Mouse (Mus musculus) CH12.LX (cell line): Measurements from ENCODE around the gene Adipor2. TPM values are rescaled to one million over a fixed set of nuclear protein-coding genes. Genes with fewer than 3 reads are reported as not detected.
A peak's percentile ranks its signal among the peaks of the same experiment; 100 is the strongest.

Experiments used
- DNase-seq: peaks from one replicate; pipeline ENCODE4 v3.0.0-alpha.2; 2013; ENCODE audit errors: extremely low read depth
- H3K27ac ChIP-seq: 2 replicates; pipeline ENCODE4 v1.5.1; 2012; ENCODE audit warnings: low read depth, mild to moderate bottlenecking, control low read depth, moderate library complexity; ENCODE audit not compliant: insufficient read depth
- H3K27me3 ChIP-seq: replicated peaks from 2 replicates; pipeline ENCODE3; 2012; ENCODE audit warnings: inconsistent platforms
- H3K36me3 ChIP-seq, 2 experiments: replicated peaks in 1 of 2; 2 replicates each; pipeline versions ENCODE3 to v1.6.1; 2012; ENCODE audit warnings: inconsistent platforms in 1 of 2, low read length in 1 of 2, mild to moderate bottlenecking in 1 of 2, mixed read lengths in 1 of 2, moderate library complexity in 1 of 2; ENCODE audit not compliant: control insufficient read depth in 1 of 2, insufficient read depth in 1 of 2
- H3K4me1 ChIP-seq, 2 experiments: 2 replicates each; pipeline ENCODE4 v1.6.1; 2012; ENCODE audit warnings: inconsistent platforms in 1 of 2, moderate library complexity in 1 of 2; ENCODE audit not compliant: insufficient read depth in 2 of 2, control insufficient read depth in 1 of 2
- H3K4me2 ChIP-seq: 2 replicates; pipeline ENCODE4 v1.6.1; 2012; ENCODE audit warnings: low read depth, mild to moderate bottlenecking, control low read depth; ENCODE audit not compliant: poor library complexity, insufficient read depth, severe bottlenecking
- H3K4me3 ChIP-seq, 3 experiments: fragments of 150-350 bp in 1 of 3; sonication (generic) in 1 of 3; replicated peaks in 1 of 3; 2 replicates each; pipeline versions ENCODE3 to v1.5.1; 2011 to 2012; ENCODE audit warnings: low read depth in 2 of 3, low read length in 2 of 3, mild to moderate bottlenecking in 2 of 3, moderate library complexity in 2 of 3, control low read depth in 1 of 3, improper control_type of control experiment in 1 of 3, inconsistent platforms in 1 of 3, mixed read lengths in 1 of 3; ENCODE audit not compliant: poor library complexity in 1 of 3
- H3K79me2 ChIP-seq: replicated peaks from 2 replicates; pipeline ENCODE4 v1.6.1; 2012; ENCODE audit warnings: mild to moderate bottlenecking, moderate library complexity; ENCODE audit not compliant: control insufficient read depth, poor library complexity, insufficient read depth, severe bottlenecking; ENCODE audit errors: extremely low read depth
- H3K9ac ChIP-seq: 2 replicates; pipeline ENCODE4 v1.6.1; 2012; ENCODE audit warnings: low read depth, mild to moderate bottlenecking, control low read depth, moderate library complexity; ENCODE audit not compliant: insufficient read depth
- H3K9me3 ChIP-seq: replicated peaks from 2 replicates; pipeline ENCODE3; 2012; ENCODE audit warnings: low read length, inconsistent platforms, mixed read lengths
- BHLHE40 ChIP-seq: IDR thresholded peaks from 2 replicates; pipeline ENCODE4 v1.6.1; 2011; ENCODE audit warnings: mild to moderate bottlenecking, low read depth, low read length, improper control_type of control experiment
- CTCF ChIP-seq, 2 experiments: IDR thresholded peaks in 1 of 2; conservative IDR thresholded peaks in 1 of 2; 2 replicates each; pipeline ENCODE4 v1.5.1; 2011 to 2012; ENCODE audit warnings: low read depth in 2 of 2, low read length in 2 of 2, improper control_type of control experiment in 1 of 2, inconsistent platforms in 1 of 2, mild to moderate bottlenecking in 1 of 2, moderate library complexity in 1 of 2
- NELFE ChIP-seq: IDR thresholded peaks from 2 replicates; pipeline ENCODE4 v1.6.1; 2011; ENCODE audit warnings: low read depth, low read length, improper control_type of control experiment
- RAD21 ChIP-seq: IDR thresholded peaks from 2 replicates; pipeline ENCODE4 v1.6.1; 2011; ENCODE audit warnings: low read depth, mild to moderate bottlenecking, low read length, improper control_type of control experiment, moderate library complexity
- ZC3H11A ChIP-seq: IDR thresholded peaks from 2 replicates; pipeline ENCODE4 v1.6.1; 2012; ENCODE audit warnings: low read depth, mild to moderate bottlenecking, inconsistent platforms, low read length, improper control_type of control experiment
- ZKSCAN1 ChIP-seq: IDR thresholded peaks from 2 replicates; pipeline ENCODE4 v1.6.1; 2012; ENCODE audit warnings: low read depth, inconsistent platforms, low read length, improper control_type of control experiment, borderline replicate concordance
- ZNF384 ChIP-seq: IDR thresholded peaks from 2 replicates; pipeline ENCODE4 v1.6.1; 2012; ENCODE audit warnings: low read depth, low read length, improper control_type of control experiment, inconsistent platforms
- dilution Hi-C: fragments of 300-500 bp; cut with MboI; formaldehyde crosslinking; loops from 2 replicates; pipeline ENCODE4 v1.14.3; 2020; ENCODE audit warnings: low sequenced_read_pairs; ENCODE audit not compliant: extremely low pct_unique_long_range_greater_than_20kb, extremely low pct_ligation_motif_present
- in situ Hi-C: fragments of 300-500 bp; cut with MboI; formaldehyde crosslinking; loops from 3 replicates; pipeline ENCODE4 v1.14.3; 2019; ENCODE audit warnings: low sequenced_read_pairs, low pct_ligation_motif_present, low pct_unique_long_range_greater_than_20kb, mixed read lengths
- polyA plus RNA-seq: library from polyadenylated mRNA; unstranded; fragments of >175 nt; gene quantifications from 2 replicates; pipeline ENCODE4 v1.2.1, GENCODE M21; 2012; ENCODE audit warnings: low read depth; ENCODE audit not compliant: insufficient read length
- total RNA-seq, 2 experiments: library from RNA; depleted of rRNA; stranded (reverse); fragments of 300-350 nt in 1 of 2; fragments of >200 nt in 1 of 2; gene quantifications; 2 replicates each; pipeline ENCODE4 v1.2.3; 2012 to 2014

The Adipor2 gene
- total and polyA plus RNA-seq, 3 experiments = 29.8 to 43.5 (median 40.3) TPM

- dilution Hi-C loops = no loop called here
Observed at GRCm38 (mm10) chr6:119386421-119386820, 31.1 kb downstream of the Adipor2 start.

GRCm38 (mm10) chr6:119385668-119386067, 31.8 kb downstream of the Adipor2 start:
- Histone ChIP-seq H3K9ac (no peak overlapping the region), H3K36me3 (peaks cover 0 to 16% of the 10 kb centered on the region in 2 experiments), H3K27me3 (no peaks in the 10 kb centered on the region), H3K4me3 (no peak overlapping the region), H3K79me2 (peaks cover 48% of the 10 kb centered on the region), H3K9me3 (no peaks in the 10 kb centered on the region), H3K4me2 (no peak overlapping the region), H3K4me1 (peaks cover 0 to 21% of the 10 kb centered on the region in 2 experiments; a peak in 2 of 4 replicates), H3K27ac (no peak overlapping the region)
- DNase-seq = no peak
- no peak for TF ChIP-seq ZC3H11A
- TF ChIP-seq CTCF (conservative IDR thresholded peaks at IDR 0.05 in 1 of 2, IDR thresholded peaks at IDR 0.05 in 1 of 2; ENCODE audit: low read depth in 2 of 2, low read length in 2 of 2) = peak in 1 of 2 experiments; percentile 39; a peak in 2 of 4 replicates
- peak; percentile 30; the same call in 1 of the 2 replicates for TF ChIP-seq ZNF384
- in situ Hi-C loops = no loop called here
- dilution Hi-C loops = no loop called here

More at GRCm38 (mm10) chr6:119386421-119386820, 31.1 kb downstream of the Adipor2 start:
- H3K79me2 ChIP-seq = peaks cover 44% of the 10 kb centered on the region
- no peak overlapping the region for H3K4me2 ChIP-seq
- no peaks in the 10 kb centered on the region for H3K27me3 ChIP-seq
- H3K9ac ChIP-seq = no peak overlapping the region
- no peak overlapping the region for H3K4me3 ChIP-seq
- no peak for DNase-seq
- no peak overlapping the region for H3K27ac ChIP-seq
- TF ChIP-seq NELFE (no peak), BHLHE40 (no peak), RAD21 (no peak)
- in situ Hi-C loops = no loop called here
- H3K4me1 ChIP-seq = peaks cover 0 to 23% of the 10 kb centered on the region in 2 experiments; a peak in 2 of 4 replicates
- H3K36me3 ChIP-seq = peaks cover 0 to 16% of the 10 kb centered on the region in 2 experiments
- no peaks in the 10 kb centered on the region for H3K9me3 ChIP-seq

GRCm38 (mm10) chr6:119378631-119379030, 38.9 kb downstream of the Adipor2 start:
- TF ChIP-seq ZKSCAN1 = no peak
- TF ChIP-seq CTCF (conservative IDR thresholded peaks at IDR 0.05 in 1 of 2, IDR thresholded peaks at IDR 0.05 in 1 of 2; ENCODE audit: low read depth in 2 of 2, low read length in 2 of 2) = 0 out of 4 replicates have a peak, but pooled peaks of 1 of the 2 experiments have one; percentile 1
- Histone ChIP-seq H3K4me2 (no peak overlapping the region), H3K9me3 (no peaks in the 10 kb centered on the region), H3K4me3 (no peak overlapping the region), H3K9ac (no peak overlapping the region), H3K79me2 (peaks cover 35% of the 10 kb centered on the region), H3K36me3 (peaks cover 0 to 14% of the 10 kb centered on the region in 2 experiments), H3K4me1 (peaks cover 5 to 41% of the 10 kb centered on the region in 2 experiments), H3K27ac (no peak overlapping the region), H3K27me3 (no peaks in the 10 kb centered on the region)
- no peak for DNase-seq
- in situ Hi-C loops (no loop called here), dilution Hi-C loops (no loop called here)
